Mouse (Mus musculus): ENCODE data around the gene Pappa.

- TF ChIP-seq CTCF (IDR thresholded peaks at IDR 0.05; ENCODE audit: low read depth, low read length) (no peak), POLR2A (IDR thresholded peaks at IDR 0.05; ENCODE audit: borderline replicate concordance, low read depth, low read length) (no peak)
Measured at GRCm38 (mm10) chr4:65174505-65174904, 50.5 kb downstream of the Pappa start.
